Mouse (Mus musculus): ENCODE data around the gene Olfr373.

GRCm38 (mm10) chr8:72144345-72144975, 61.5 kb downstream of the Olfr373 start:
- no peak for TF ChIP-seq POLR2A (IDR thresholded peaks at IDR 0.05; ENCODE audit: low read depth, low read length)
- TF ChIP-seq CTCF (IDR thresholded peaks at IDR 0.05; ENCODE audit: extremely low read depth, insufficient read length, insufficient replicate concordance, low read depth, low read length): no peak
